Comparison of ENCODE assay signal across 9 mouse cellular contexts in the genomic region with DNA sequence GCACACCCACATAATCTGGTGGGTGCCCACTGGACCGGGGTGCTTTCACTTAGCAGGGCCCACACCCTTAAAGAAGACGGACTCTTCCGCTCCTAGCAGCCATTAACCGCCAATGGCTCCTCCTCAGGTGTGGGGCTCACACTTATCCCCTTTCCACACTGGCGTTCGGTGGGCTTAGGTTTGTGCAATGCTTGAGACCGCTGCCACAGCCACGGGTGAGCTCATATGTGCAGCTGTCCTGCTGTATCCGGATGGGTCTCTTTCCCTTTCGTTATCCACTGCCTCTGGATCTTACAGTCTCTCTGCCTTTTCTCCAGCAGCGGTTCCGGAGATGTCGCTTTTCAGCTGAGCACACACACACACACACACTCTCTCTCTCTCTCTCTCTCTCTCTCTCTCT. TPM values are rescaled to one million over a fixed set of nuclear protein-coding genes. Genes with fewer than 3 reads are reported as not detected.
DNase-seq lines count a peak whose midpoint lies in the region; ATAC-seq and TF ChIP-seq lines count a peak whose summit lies in the region.
"Had no signal": no experiment of that assay in that cellular context is flagged by ENCODE, and none has a peak within 500 bp of the region (broad histone marks: within the 10 kb centered on the region; RNA-seq: fewer than 3 reads in every experiment).

No protein-coding gene starts in this region.

- H3K9me3 ChIP-seq in erythroblast, embryonic 14.5 days (ENCODE audit: control insufficient read depth, low read length) = no peaks in the 10 kb centered on the region; the same call in 1 of the 2 replicates
- H3K9me3 ChIP-seq in forebrain, embryonic 12.5 days = no peaks in the 10 kb centered on the region
- no peaks in the 10 kb centered on the region for H3K9me3 ChIP-seq in liver, embryonic 14.5 days (ENCODE audit: control insufficient read depth, low read length)
- no peaks in the 10 kb centered on the region for H3K9me3 ChIP-seq in stomach, postnatal 0 days (ENCODE audit: control insufficient read depth, low read length)

- H3K4me2 ChIP-seq in forebrain, embryonic 12.5 days = peak overlapping the region; percentile 57
- peak overlapping the region; percentile 18 for H3K4me2 ChIP-seq in liver, embryonic 14.5 days (ENCODE audit: low read depth)
- peak overlapping the region; percentile 55 for H3K4me2 ChIP-seq in stomach, postnatal 0 days (replicated peaks; ENCODE audit: low read depth)

- H3K4me3 ChIP-seq in erythroblast, embryonic 14.5 days (replicated peaks) = peak overlapping the region; percentile 4
- peak overlapping the region; percentile 38 for H3K4me3 ChIP-seq in forebrain, embryonic 12.5 days (replicated peaks)
- H3K4me3 ChIP-seq in liver, embryonic 14.5 days (ENCODE audit: insufficient read depth in 1 of 2, low read depth in 2 of 2, low read length in 2 of 2) = peak overlapping the region in 1 of 2 experiments; percentile 45; a peak in 2 of 4 replicates
- peak overlapping the region; percentile 38 for H3K4me3 ChIP-seq in stomach, postnatal 0 days (ENCODE audit: low read depth, low read length)

- peak overlapping the region; percentile 55 for H3K9ac ChIP-seq in forebrain, embryonic 12.5 days
- no peak overlapping the region for H3K9ac ChIP-seq in liver, embryonic 14.5 days (replicated peaks)
- H3K9ac ChIP-seq in stomach, postnatal 0 days (ENCODE audit: low read length) = no peak overlapping the region

- H3K36me3 ChIP-seq in erythroblast, embryonic 14.5 days (ENCODE audit: control insufficient read depth) = no peaks in the 10 kb centered on the region
- no peaks in the 10 kb centered on the region for H3K36me3 ChIP-seq in forebrain, embryonic 12.5 days (replicated peaks)
- H3K36me3 ChIP-seq in liver, embryonic 14.5 days (replicated peaks; ENCODE audit: control insufficient read depth, insufficient read depth, low read depth) = no peaks in the 10 kb centered on the region
- H3K36me3 ChIP-seq in stomach, postnatal 0 days (ENCODE audit: control insufficient read depth, insufficient read depth, low read length) = no peaks in the 10 kb centered on the region

- ATAC-seq in erythroblast, adult 5-6 weeks (replicated peaks; ENCODE audit: low FRiP score, poor library complexity, severe bottlenecking) = no peak
- ATAC-seq in forebrain, embryonic 12.5 days (ENCODE audit: low FRiP score) = peak; percentile 58
- no peak for ATAC-seq in liver, embryonic 14.5 days (ENCODE audit: insufficient read depth)
- peak; percentile 57 for ATAC-seq in stomach, postnatal 0 days (ENCODE audit: low FRiP score, low TSS enrichment)

- TF ChIP-seq EP300 in liver, embryonic 14.5 days (IDR thresholded peaks at IDR 0.05; ENCODE audit: low read depth) = no peak
- no peak for TF ChIP-seq EP300 in stomach, postnatal 0 days (optimal IDR thresholded peaks at IDR 0.05)

- peak; percentile 27 for DNase-seq in CD4-positive, CD25-positive, alpha-beta regulatory T cell, adult 2 months (ENCODE audit: low read depth, low spot score)
- DNase-seq in liver, embryonic 14.5 days (ENCODE audit: low read depth in 3 of 3, low spot score in 3 of 3) = no peak
- peak; percentile 18 for DNase-seq in stomach, postnatal 0 days (ENCODE audit: low spot score)
- no peak for DNase-seq in right cerebral cortex, adult 2 months (ENCODE audit: low spot score in 2 of 2)
- DNase-seq in adrenal gland, postnatal 25 days = no peak

- peaks cover 2% of the 10 kb centered on the region; the same call in 1 of the 2 replicates for H3K27me3 ChIP-seq in erythroblast, embryonic 14.5 days (ENCODE audit: control insufficient read depth)
- no peaks in the 10 kb centered on the region; the same call in 1 of the 2 replicates for H3K27me3 ChIP-seq in forebrain, embryonic 12.5 days
- H3K27me3 ChIP-seq in liver, embryonic 14.5 days (ENCODE audit: control insufficient read depth, insufficient read depth, low read length) = no peaks in the 10 kb centered on the region
- no peaks in the 10 kb centered on the region for H3K27me3 ChIP-seq in stomach, postnatal 0 days (ENCODE audit: control insufficient read depth, insufficient read depth, low read length)

- WGBS in forebrain, embryonic 12.5 days = 32% methylated on average over 13 of the region's 13 CpGs
- 38% methylated on average over 13 of the region's 13 CpGs for WGBS in liver, embryonic 14.5 days (ENCODE audit: insufficient replicate concordance)
- WGBS in stomach, postnatal 0 days = 37% methylated on average over 13 of the region's 13 CpGs

- no peak for TF ChIP-seq CTCF in liver, embryonic 14.5 days (IDR thresholded peaks at IDR 0.05; ENCODE audit: low read depth)
- no peak for TF ChIP-seq CTCF in stomach, postnatal 0 days (IDR thresholded peaks at IDR 0.05; ENCODE audit: low read depth)

- no peak overlapping the region for H3K27ac ChIP-seq in forebrain, embryonic 12.5 days
- no peak overlapping the region for H3K27ac ChIP-seq in liver, embryonic 14.5 days
- H3K27ac ChIP-seq in stomach, postnatal 0 days (replicated peaks) = no peak overlapping the region

- no peaks in the 10 kb centered on the region for H3K4me1 ChIP-seq in erythroblast, embryonic 14.5 days (ENCODE audit: control insufficient read depth)
- no peaks in the 10 kb centered on the region; the same call in 1 of the 2 replicates for H3K4me1 ChIP-seq in forebrain, embryonic 12.5 days
- no peaks in the 10 kb centered on the region for H3K4me1 ChIP-seq in liver, embryonic 14.5 days (replicated peaks; ENCODE audit: control insufficient read depth in 2 of 2, insufficient read depth in 2 of 2, low read length in 1 of 2)
- no peaks in the 10 kb centered on the region for H3K4me1 ChIP-seq in stomach, postnatal 0 days (replicated peaks; ENCODE audit: control insufficient read depth, insufficient read depth)

RNA-seq across cellular contexts. Expression of gene Mobp, which starts 41.4 kb away (rescaled TPM):
- 0.03 TPM in 1 of 2 replicates, not detected in the other for polyA plus RNA-seq in erythroblast, embryonic 14.5 days (2012)
- total RNA-seq in erythroblast, adult 5-6 weeks (2015; ENCODE audit: low replicate concordance) = not detected in 2 replicates
- not detected in 2 replicates for total RNA-seq in erythroblast, adult 5-6 weeks (2017; ENCODE audit: low replicate concordance)
- polyA plus RNA-seq in forebrain, embryonic 12.5 days (2016; fragmentation: Nextera tagmentation; extraction: Ambion mirVana) = 1.3 and 1.7 TPM in 2 replicates
- polyA plus RNA-seq in liver, embryonic 14.5 days (2012; rRNA removed) = 0.01 TPM in 1 of 2 replicates, not detected in the other
- not detected in 2 replicates for polyA plus RNA-seq in liver, embryonic 14.5 days (2014; fragmentation: Nextera tagmentation; extraction: Ambion mirVana)
- 0.32 and 0.51 TPM in 2 replicates for polyA plus RNA-seq in stomach, postnatal 0 days (2015; fragmentation: Nextera tagmentation; extraction: Ambion mirVana)
- 0.27 TPM in 1 of 2 replicates, not detected in the other for total RNA-seq in adrenal gland, postnatal 25 days (2021)
- polyA plus RNA-seq: C2C12 had no signal

Comparison
In these comparisons a context has a peak if more than half of its experiments do, and no peak if none do; other contexts are left out.
1. ATAC-seq: peak in forebrain, embryonic 12.5 days (single experiment) and stomach, postnatal 0 days (single experiment); none in erythroblast, adult 5-6 weeks (single experiment) and liver, embryonic 14.5 days (single experiment).
2. DNase-seq: peak in CD4-positive, CD25-positive, alpha-beta regulatory T cell, adult 2 months (single experiment) and stomach, postnatal 0 days (single experiment); none in liver, embryonic 14.5 days (0 of 3), right cerebral cortex, adult 2 months (0 of 2) and adrenal gland, postnatal 25 days (single experiment).
3. Peak in every context shown above with its lines, with median percentiles within 50 percentile points of each other: H3K4me2 ChIP-seq.